Mouse (Mus musculus) thymus, adult 2 months (tissue): Measurements from ENCODE around the gene Prg2.

Experiments
- CTCF ChIP-seq: fragments of 200-500 bp; IDR thresholded peaks from 2 replicates; pipeline ENCODE4 v1.5.1; 2012; ENCODE audit warnings: mild to moderate bottlenecking, control low read depth, low read length, moderate library complexity, borderline replicate concordance; ENCODE audit not compliant: control insufficient read depth, poor library complexity, insufficient read depth; ENCODE audit errors: extremely low read depth
- POLR2A ChIP-seq: fragments of 200-500 bp; IDR thresholded peaks from 2 replicates; pipeline ENCODE4 v1.6.1; 2012; ENCODE audit warnings: mild to moderate bottlenecking, low read length, control low read depth, moderate library complexity; ENCODE audit not compliant: control insufficient read depth, poor library complexity, insufficient read depth; ENCODE audit errors: extremely low read depth

DNA sequence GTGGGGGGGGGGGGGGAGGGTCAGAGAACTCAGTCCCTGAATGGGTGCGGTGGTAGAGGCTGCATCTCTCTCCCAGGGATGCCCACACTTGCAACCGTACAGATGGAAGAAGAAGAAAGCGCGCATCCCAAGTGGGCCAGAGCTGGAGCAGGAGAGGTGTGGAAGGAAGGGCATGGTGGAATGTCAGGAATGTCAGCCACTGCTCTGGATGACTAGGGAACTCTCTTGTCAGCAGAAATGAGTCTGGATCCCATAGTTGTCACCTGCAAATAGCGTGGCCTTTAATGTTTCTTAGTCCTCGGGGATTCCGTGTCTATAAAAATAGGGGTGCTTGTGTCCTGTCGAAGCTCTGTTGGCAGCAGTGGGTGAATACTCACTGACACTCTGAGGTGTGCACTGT, 22.3 kb downstream of the Prg2 start:
- no peak for TF ChIP-seq CTCF
- no peak for TF ChIP-seq POLR2A
